Mouse (Mus musculus) mammary gland, adult 2 months (tissue): Measurements from ENCODE around the gene Fan1. TPM values are rescaled to one million over a fixed set of nuclear protein-coding genes. Genes with fewer than 3 reads are reported as not detected.

Experiments used
- polyA plus RNA-seq: library from polyadenylated mRNA; depleted of rRNA; stranded (reverse); fragments of >200 nt; gene quantifications from 2 replicates; pipeline ENCODE4 v1.2.3, GENCODE M21; 2012; ENCODE audit warnings: low replicate concordance; rRNA removed

Gene Fan1
- 2.7 and 2.9 TPM in 2 replicates for polyA plus RNA-seq

DNA sequence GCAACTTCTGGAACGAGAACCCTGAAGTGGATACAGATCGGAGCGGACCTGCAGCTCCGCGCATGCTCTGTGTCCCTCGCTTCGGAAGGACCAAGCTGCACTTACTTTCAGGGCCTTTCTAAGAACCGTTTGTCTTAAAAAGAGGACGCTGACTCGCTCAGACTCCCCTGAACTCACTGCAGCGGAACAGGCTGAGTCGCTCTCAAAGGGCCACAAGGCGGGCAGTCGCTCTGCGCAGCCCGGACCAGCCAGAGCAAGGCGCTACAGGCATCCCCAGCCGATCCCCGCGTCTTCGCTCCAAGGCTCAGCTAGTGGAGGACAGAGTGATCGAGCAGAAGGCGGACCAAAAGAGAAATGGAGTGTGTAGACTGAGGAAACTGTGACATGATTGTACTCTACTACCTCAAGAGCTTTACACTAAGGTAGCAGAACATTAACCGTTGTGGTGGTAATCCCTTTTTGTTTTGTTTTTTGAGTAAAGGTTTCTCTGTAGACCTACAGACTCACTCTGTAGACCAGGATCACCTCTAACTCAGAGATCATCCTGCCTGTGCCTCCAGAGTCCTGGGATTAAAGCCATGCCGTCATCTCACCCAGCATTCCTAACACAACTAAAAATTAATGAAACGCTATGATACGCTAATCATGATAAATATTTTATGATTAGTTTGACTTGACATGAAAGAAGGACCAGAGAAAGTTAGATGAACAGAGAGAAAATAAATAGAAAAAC, at the start of gene Fan1:
Gene Fan1 (minus strand): TSS at position 266 of the 733 bp plus-strand sequence.

GRCm38 (mm10) chr7:64392122-64392818, 18.4 kb upstream of the Fan1 start, which contains the start of the genes Mphosph10 and Mcee:
TSS of gene Mphosph10 (minus strand) at chr7:64392268.
TSS of gene Mcee (plus strand) at chr7:64392607.

Other genes starting within 250 kb of the Fan1 start
- gene Trpm1, start 220.3 kb downstream of the Fan1 start, polyA plus RNA-seq = 0.25 and 0.37 TPM in 2 replicates
- 4.9 and 7.3 TPM in 2 replicates for gene Mtmr10, start 86.4 kb downstream of the Fan1 start, polyA plus RNA-seq
- 0.68 and 0.82 TPM in 2 replicates for gene Mphosph10, start 18.2 kb upstream of the Fan1 start, polyA plus RNA-seq
- 17.5 and 29.4 TPM in 2 replicates for gene Mcee, start 18.5 kb upstream of the Fan1 start, polyA plus RNA-seq
- gene Apba2, start 127.6 kb upstream of the Fan1 start, polyA plus RNA-seq = 0.14 and 0.20 TPM in 2 replicates